Mouse (Mus musculus) brain, embryonic 14.5 days (tissue): ENCODE measurements at regions not wholly inside any gene's neighbourhood (a gene's known extent, or its start where the extent isn't known, plus 50 kb on each side); places are given as distances from the start of the nearest gene placed in this dataset.

Experiments used
- CTCF ChIP-seq: fragments of 200-500 bp; IDR thresholded peaks from 2 replicates; pipeline ENCODE4 v1.5.1; 2012; ENCODE audit warnings: inconsistent platforms, mild to moderate bottlenecking, moderate library complexity, borderline replicate concordance; ENCODE audit not compliant: insufficient read depth, insufficient read length; ENCODE audit errors: extremely low read depth
- POLR2A ChIP-seq: fragments of 200-500 bp; IDR thresholded peaks from 2 replicates; pipeline ENCODE4 v1.6.1; 2012; ENCODE audit warnings: mild to moderate bottlenecking, inconsistent platforms, borderline replicate concordance; ENCODE audit not compliant: poor library complexity, insufficient read depth, insufficient read length, severe bottlenecking; ENCODE audit errors: extremely low read depth

GRCm38 (mm10) chr3:60916411-60916810, 86.2 kb upstream of the P2ry1 start:
- TF ChIP-seq CTCF (no peak), POLR2A (no peak)
